ENCODE assay signal across 27 mouse cellular contexts in genomic region chr1:193522007-193522406, GRCm38 (mm10).
DNase-seq lines count a peak whose midpoint lies in the region; ATAC-seq and TF ChIP-seq lines count a peak whose summit lies in the region.
"Had no signal": no experiment of that assay in that cellular context is flagged by ENCODE, and none has a peak within 500 bp of the region (broad histone marks: within the 10 kb centered on the region; RNA-seq: fewer than 3 reads in every experiment).

No protein-coding gene starts in this region.

- peaks cover 9% of the 10 kb centered on the region for H3K4me1 ChIP-seq in heart, embryonic 10.5 days
- peaks cover 41% of the 10 kb centered on the region for H3K4me1 ChIP-seq in embryonic facial prominence, embryonic 15.5 days
- H3K4me1 ChIP-seq in stomach, embryonic 16.5 days (ENCODE audit: control insufficient read depth, insufficient read depth, low read length), result peaks cover 14% of the 10 kb centered on the region; the same call in 1 of the 2 replicates
- H3K4me1 ChIP-seq in hindbrain, embryonic 11.5 days (replicated peaks; ENCODE audit: control insufficient read depth, insufficient read depth, low read length), result no peaks in the 10 kb centered on the region
- H3K4me1 ChIP-seq: heart, embryonic 15.5 days; hindbrain, embryonic 15.5 days; liver, embryonic 13.5 days; megakaryocyte, embryonic 14.5 days; midbrain, embryonic 15.5 days had no signal

- no peak for TF ChIP-seq CTCF in layer of hippocampus, adult 2 months (conservative IDR thresholded peaks at IDR 0.05)

- peak; percentile 69 for DNase-seq in heart, adult 11 months
- no peak for DNase-seq in heart, embryonic 10.5 days (ENCODE audit: low spot score)
- DNase-seq in NIH3T3 (ENCODE audit: low read depth), result peak; percentile 76
- DNase-seq in hindbrain, embryonic 11.5 days (ENCODE audit: low spot score), result no peak
- no peak for DNase-seq in layer of hippocampus, adult 2 months (ENCODE audit: low spot score in 2 of 2)
- DNase-seq: adrenal gland, postnatal 36 days; cerebellum, adult 11 months; cerebellum, adult 9-11 months; forebrain, postnatal 0 days; gastrocnemius, postnatal 25 days; heart, adult 2 months; heart, postnatal 4 days; kidney, adult 8-10 months; kidney, postnatal 10 days; liver, embryonic 13.5 days; lung, adult 2 months; lung, postnatal 36 days; right cerebral cortex, postnatal 4 days; thymus, postnatal 14 days had no signal

- no peak overlapping the region for H3K27ac ChIP-seq in heart, embryonic 10.5 days
- H3K27ac ChIP-seq in embryonic facial prominence, embryonic 15.5 days (replicated peaks), result peak overlapping the region; percentile 65
- peak overlapping the region; percentile 79 for H3K27ac ChIP-seq in stomach, embryonic 16.5 days (ENCODE audit: low read length)
- no peak overlapping the region for H3K27ac ChIP-seq in hindbrain, embryonic 11.5 days (ENCODE audit: low read depth, low read length)
- H3K27ac ChIP-seq in layer of hippocampus, adult 2 months, result no peak overlapping the region
- H3K27ac ChIP-seq: heart, adult 2 months; heart, embryonic 15.5 days; hindbrain, embryonic 15.5 days; limb, embryonic 12.5 days; liver, embryonic 13.5 days; midbrain, embryonic 15.5 days had no signal

- H3K36me3 ChIP-seq in heart, embryonic 10.5 days, result no peaks in the 10 kb centered on the region
- no peaks in the 10 kb centered on the region for H3K36me3 ChIP-seq in embryonic facial prominence, embryonic 15.5 days
- no peaks in the 10 kb centered on the region for H3K36me3 ChIP-seq in stomach, embryonic 16.5 days (ENCODE audit: control insufficient read depth, insufficient read depth, low read length)
- no peaks in the 10 kb centered on the region for H3K36me3 ChIP-seq in hindbrain, embryonic 11.5 days (ENCODE audit: control insufficient read depth, insufficient read depth, low read length)
- H3K36me3 ChIP-seq: heart, embryonic 15.5 days; hindbrain, embryonic 15.5 days; limb, embryonic 12.5 days; liver, embryonic 13.5 days; midbrain, embryonic 15.5 days had no signal

- ATAC-seq in embryonic facial prominence, embryonic 15.5 days (ENCODE audit: insufficient number of reproducible peaks, low FRiP score, low TSS enrichment, low read depth), result no peak
- ATAC-seq in stomach, embryonic 16.5 days (ENCODE audit: insufficient read depth, low FRiP score), result peak; percentile 38; the same call in 1 of the 2 replicates
- no peak for ATAC-seq in hindbrain, embryonic 11.5 days (ENCODE audit: low FRiP score)
- ATAC-seq: CD4-positive, CD25-positive, alpha-beta regulatory T cell, adult 4 months; forebrain, postnatal 0 days; midbrain, embryonic 15.5 days had no signal

- no peaks in the 10 kb centered on the region for H3K9me3 ChIP-seq in heart, embryonic 10.5 days
- no peaks in the 10 kb centered on the region for H3K9me3 ChIP-seq in embryonic facial prominence, embryonic 15.5 days (replicated peaks)
- H3K9me3 ChIP-seq in stomach, embryonic 16.5 days (replicated peaks; ENCODE audit: control insufficient read depth, low read length), result no peaks in the 10 kb centered on the region
- no peaks in the 10 kb centered on the region for H3K9me3 ChIP-seq in hindbrain, embryonic 11.5 days (ENCODE audit: control insufficient read depth, low read length)
- H3K9me3 ChIP-seq: heart, embryonic 15.5 days; hindbrain, embryonic 15.5 days; limb, embryonic 12.5 days; liver, embryonic 13.5 days; megakaryocyte, embryonic 14.5 days; midbrain, embryonic 15.5 days had no signal

- no peaks in the 10 kb centered on the region for H3K27me3 ChIP-seq in heart, embryonic 10.5 days (ENCODE audit: insufficient read depth, poor library complexity, severe bottlenecking)
- no peaks in the 10 kb centered on the region for H3K27me3 ChIP-seq in embryonic facial prominence, embryonic 15.5 days
- no peaks in the 10 kb centered on the region for H3K27me3 ChIP-seq in stomach, embryonic 16.5 days (ENCODE audit: control insufficient read depth, insufficient read depth, low read length)
- no peaks in the 10 kb centered on the region for H3K27me3 ChIP-seq in hindbrain, embryonic 11.5 days (ENCODE audit: control insufficient read depth, insufficient read depth, low read length)
- H3K27me3 ChIP-seq: heart, embryonic 15.5 days; hindbrain, embryonic 15.5 days; liver, embryonic 13.5 days; midbrain, embryonic 15.5 days had no signal

- H3K9ac ChIP-seq in embryonic facial prominence, embryonic 15.5 days, result no peak overlapping the region
- H3K9ac ChIP-seq in stomach, embryonic 16.5 days (ENCODE audit: low read length), result no peak overlapping the region
- H3K9ac ChIP-seq in hindbrain, embryonic 11.5 days (ENCODE audit: low read depth, low read length), result no peak overlapping the region
- H3K9ac ChIP-seq: forebrain, postnatal 0 days; heart, embryonic 15.5 days; hindbrain, embryonic 15.5 days; limb, embryonic 12.5 days; liver, embryonic 13.5 days; midbrain, embryonic 15.5 days had no signal

- H3K4me3 ChIP-seq in heart, embryonic 10.5 days, result no peak overlapping the region
- no peak overlapping the region for H3K4me3 ChIP-seq in embryonic facial prominence, embryonic 15.5 days (replicated peaks)
- no peak overlapping the region for H3K4me3 ChIP-seq in stomach, embryonic 16.5 days (replicated peaks; ENCODE audit: low read length)
- no peak overlapping the region for H3K4me3 ChIP-seq in hindbrain, embryonic 11.5 days (ENCODE audit: low read depth, low read length)
- H3K4me3 ChIP-seq in layer of hippocampus, adult 2 months, result no peak overlapping the region
- H3K4me3 ChIP-seq: heart, adult 2 months; heart, embryonic 15.5 days; hindbrain, embryonic 15.5 days; limb, embryonic 12.5 days; liver, embryonic 13.5 days; megakaryocyte, embryonic 14.5 days; midbrain, embryonic 15.5 days had no signal

- 38% methylated on average over 2 of the region's 2 CpGs for WGBS in heart, embryonic 10.5 days
- 45% methylated on average over 2 of the region's 2 CpGs for WGBS in embryonic facial prominence, embryonic 15.5 days
- 38% methylated on average over 2 of the region's 2 CpGs for WGBS in stomach, embryonic 16.5 days
- WGBS in hindbrain, embryonic 11.5 days, result 72% methylated on average over 2 of the region's 2 CpGs

- H3K4me2 ChIP-seq in embryonic facial prominence, embryonic 15.5 days (replicated peaks), result no peak overlapping the region
- no peak overlapping the region for H3K4me2 ChIP-seq in stomach, embryonic 16.5 days (ENCODE audit: low read depth, low read length)
- no peak overlapping the region for H3K4me2 ChIP-seq in hindbrain, embryonic 11.5 days (replicated peaks; ENCODE audit: low read depth, low read length)
- H3K4me2 ChIP-seq: heart, embryonic 15.5 days; hindbrain, embryonic 15.5 days; limb, embryonic 12.5 days; liver, embryonic 13.5 days; midbrain, embryonic 15.5 days had no signal

Comparison
In these comparisons a context has a peak if more than half of its experiments do, and no peak if none do; other contexts are left out.
1. DNase-seq: peak in heart, adult 11 months (single experiment) and NIH3T3 (single experiment); none in heart, embryonic 10.5 days (single experiment), hindbrain, embryonic 11.5 days (single experiment) and layer of hippocampus, adult 2 months (0 of 2).
2. H3K27ac ChIP-seq: peak in embryonic facial prominence, embryonic 15.5 days (single experiment) and stomach, embryonic 16.5 days (single experiment); none in heart, embryonic 10.5 days (single experiment), hindbrain, embryonic 11.5 days (single experiment) and layer of hippocampus, adult 2 months (single experiment).